Mouse (Mus musculus): ENCODE data around the gene Gch1. TPM values are rescaled to one million over a fixed set of nuclear protein-coding genes. Genes with fewer than 3 reads are reported as not detected.
A peak's percentile ranks its signal among the peaks of the same experiment; 100 is the strongest.

Gch1 gene
- polyA plus RNA-seq, 1 experiment = 15.5 TPM

- H3K4me1 ChIP-seq (replicated peaks; ENCODE audit: control insufficient read depth, insufficient read depth, low read length) = peaks cover 27% of the 10 kb centered on the region
- DNase-seq = peak; percentile 34
- H3K27me3 ChIP-seq (ENCODE audit: control insufficient read depth, insufficient read depth, low read length) = no peaks in the 10 kb centered on the region
- no peak overlapping the region for H3K27ac ChIP-seq (ENCODE audit: control insufficient read depth, insufficient read depth, low read length)
- TF ChIP-seq CTCF (IDR thresholded peaks at IDR 0.05; ENCODE audit: borderline replicate concordance, control insufficient read depth, extremely low read depth, insufficient read depth, low read length, poor library complexity) (no peak), POLR2A (IDR thresholded peaks at IDR 0.05; ENCODE audit: control insufficient read depth, extremely low read depth, insufficient read depth, low read length, poor library complexity) (no peak)
- no peak overlapping the region for H3K4me3 ChIP-seq (ENCODE audit: control insufficient read depth, insufficient read depth, low read length)
- no peaks in the 10 kb centered on the region for H3K36me3 ChIP-seq (ENCODE audit: control insufficient read depth, insufficient read depth, low read length)
- whole genome bisulfite sequencing = 69% methylated on average over 8 of the region's 8 CpGs
Measured at GRCm38 (mm10) chr14:47220231-47221025, 31.2 kb upstream of the Gch1 start.

GRCm38 (mm10) chr14:47218766-47219606 is 29.8 kb upstream of the Gch1 start:
- TF ChIP-seq CTCF (IDR thresholded peaks at IDR 0.05; ENCODE audit: borderline replicate concordance, control insufficient read depth, extremely low read depth, insufficient read depth, low read length, poor library complexity) = no peak
- TF ChIP-seq POLR2A (IDR thresholded peaks at IDR 0.05; ENCODE audit: control insufficient read depth, extremely low read depth, insufficient read depth, low read length, poor library complexity) = no peak
- Histone ChIP-seq H3K4me1 (replicated peaks; ENCODE audit: control insufficient read depth, insufficient read depth, low read length) (peaks cover 20% of the 10 kb centered on the region), H3K36me3 (ENCODE audit: control insufficient read depth, insufficient read depth, low read length) (no peaks in the 10 kb centered on the region), H3K4me3 (ENCODE audit: control insufficient read depth, insufficient read depth, low read length) (no peak overlapping the region), H3K27ac (ENCODE audit: control insufficient read depth, insufficient read depth, low read length) (no peak overlapping the region), H3K27me3 (ENCODE audit: control insufficient read depth, insufficient read depth, low read length) (no peaks in the 10 kb centered on the region)
- DNase-seq = no peak
- WGBS = 94% methylated on average over 9 of the region's 9 CpGs

- Histone ChIP-seq H3K27ac (ENCODE audit: control insufficient read depth, insufficient read depth, low read length) (no peak overlapping the region), H3K27me3 (ENCODE audit: control insufficient read depth, insufficient read depth, low read length) (no peaks in the 10 kb centered on the region), H3K36me3 (ENCODE audit: control insufficient read depth, insufficient read depth, low read length) (no peaks in the 10 kb centered on the region), H3K4me3 (ENCODE audit: control insufficient read depth, insufficient read depth, low read length) (no peak overlapping the region), H3K4me1 (replicated peaks; ENCODE audit: control insufficient read depth, insufficient read depth, low read length) (peaks cover 8% of the 10 kb centered on the region)
- TF ChIP-seq CTCF (IDR thresholded peaks at IDR 0.05; ENCODE audit: borderline replicate concordance, control insufficient read depth, extremely low read depth, insufficient read depth, low read length, poor library complexity) (no peak), POLR2A (IDR thresholded peaks at IDR 0.05; ENCODE audit: control insufficient read depth, extremely low read depth, insufficient read depth, low read length, poor library complexity) (no peak)
- DNase-seq = no peak
- WGBS = 92% methylated on average over 2 of the region's 2 CpGs
Measured at GRCm38 (mm10) chr14:47216541-47216940, 27.3 kb upstream of the Gch1 start.

- H3K27me3 ChIP-seq (ENCODE audit: control insufficient read depth, insufficient read depth, low read length) = no peaks in the 10 kb centered on the region
- WGBS = 82% methylated on average over 5 of the region's 5 CpGs
- H3K4me3 ChIP-seq (ENCODE audit: control insufficient read depth, insufficient read depth, low read length) = no peak overlapping the region
- H3K4me1 ChIP-seq (replicated peaks; ENCODE audit: control insufficient read depth, insufficient read depth, low read length) = no peaks in the 10 kb centered on the region
- H3K27ac ChIP-seq (ENCODE audit: control insufficient read depth, insufficient read depth, low read length) = no peak overlapping the region
- TF ChIP-seq CTCF (IDR thresholded peaks at IDR 0.05; ENCODE audit: borderline replicate concordance, control insufficient read depth, extremely low read depth, insufficient read depth, low read length, poor library complexity) (no peak), POLR2A (IDR thresholded peaks at IDR 0.05; ENCODE audit: control insufficient read depth, extremely low read depth, insufficient read depth, low read length, poor library complexity) (no peak)
- no peak for DNase-seq
- H3K36me3 ChIP-seq (ENCODE audit: control insufficient read depth, insufficient read depth, low read length) = no peaks in the 10 kb centered on the region
Measured at GRCm38 (mm10) chr14:47214367-47214766, 25.2 kb upstream of the Gch1 start.

- no peaks in the 10 kb centered on the region for H3K27me3 ChIP-seq (ENCODE audit: control insufficient read depth, insufficient read depth, low read length)
- no peak for TF ChIP-seq CTCF (IDR thresholded peaks at IDR 0.05; ENCODE audit: borderline replicate concordance, control insufficient read depth, extremely low read depth, insufficient read depth, low read length, poor library complexity)
- no peak for TF ChIP-seq POLR2A (IDR thresholded peaks at IDR 0.05; ENCODE audit: control insufficient read depth, extremely low read depth, insufficient read depth, low read length, poor library complexity)
- H3K36me3 ChIP-seq (ENCODE audit: control insufficient read depth, insufficient read depth, low read length) = no peaks in the 10 kb centered on the region
- H3K4me1 ChIP-seq (replicated peaks; ENCODE audit: control insufficient read depth, insufficient read depth, low read length) = no peaks in the 10 kb centered on the region
- WGBS = 94% methylated on average over 4 of the region's 4 CpGs
- H3K4me3 ChIP-seq (ENCODE audit: control insufficient read depth, insufficient read depth, low read length) = no peak overlapping the region
- no peak for DNase-seq
- no peak overlapping the region for H3K27ac ChIP-seq (ENCODE audit: control insufficient read depth, insufficient read depth, low read length)
Measured at GRCm38 (mm10) chr14:47213305-47213704, 24.1 kb upstream of the Gch1 start.

GRCm38 (mm10) chr14:47209669-47210164 is 20.5 kb upstream of the Gch1 start:
- H3K27ac ChIP-seq (ENCODE audit: control insufficient read depth, insufficient read depth, low read length) = no peak overlapping the region
- no peaks in the 10 kb centered on the region for H3K36me3 ChIP-seq (ENCODE audit: control insufficient read depth, insufficient read depth, low read length)
- WGBS = 93% methylated on average over 4 of the region's 4 CpGs
- peaks cover 2% of the 10 kb centered on the region for H3K4me1 ChIP-seq (replicated peaks; ENCODE audit: control insufficient read depth, insufficient read depth, low read length)
- no peak for TF ChIP-seq CTCF (IDR thresholded peaks at IDR 0.05; ENCODE audit: borderline replicate concordance, control insufficient read depth, extremely low read depth, insufficient read depth, low read length, poor library complexity)
- no peak for DNase-seq
- H3K27me3 ChIP-seq (ENCODE audit: control insufficient read depth, insufficient read depth, low read length) = no peaks in the 10 kb centered on the region
- no peak overlapping the region for H3K4me3 ChIP-seq (ENCODE audit: control insufficient read depth, insufficient read depth, low read length)

Measured in thymus, adult 2 months (tissue).